Mouse (Mus musculus) monocyte, adult 2 months (primary cell): ENCODE results near the gene Fbxl16.

Experiments
- DNase-seq, 2 experiments: peaks; one replicate each; pipeline ENCODE4 v3.0.0; 2022; ENCODE audit warnings: low spot score in 2 of 2, low read depth in 1 of 2

Gene Fbxl16

DNA sequence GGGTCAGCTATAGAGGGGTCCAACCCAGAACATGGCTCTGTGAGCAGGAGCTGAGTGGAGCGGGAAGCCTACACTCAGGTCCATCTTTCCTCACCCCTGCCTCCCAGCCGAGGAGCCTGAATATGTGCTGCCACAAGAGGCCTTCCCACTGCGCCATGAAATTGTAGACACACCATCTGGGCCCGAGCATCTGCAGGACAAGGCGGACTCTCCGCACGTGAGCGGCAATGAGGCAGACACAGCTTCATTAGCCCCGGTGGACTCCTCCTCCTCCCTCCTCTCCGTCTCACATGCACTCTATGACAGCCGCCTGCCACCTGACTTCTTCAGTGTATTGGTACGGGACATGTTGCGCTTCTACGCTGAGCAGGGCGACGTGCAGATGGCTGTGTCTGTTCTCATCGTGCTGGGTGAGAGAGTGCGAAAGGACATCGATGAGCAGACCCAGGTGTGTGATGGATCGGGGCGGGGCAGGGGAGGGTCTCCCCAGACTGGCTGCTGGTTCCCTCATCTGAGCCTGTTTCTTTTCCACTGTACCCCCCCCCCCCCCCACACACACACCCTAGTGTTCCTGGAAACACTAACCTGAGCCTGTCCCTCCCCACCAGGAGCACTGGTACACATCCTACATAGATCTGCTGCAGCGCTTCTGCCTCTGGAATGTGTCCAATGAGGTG lies 18.8 kb downstream of the Fbxl16 start:
- no peak for DNase-seq

DNA sequence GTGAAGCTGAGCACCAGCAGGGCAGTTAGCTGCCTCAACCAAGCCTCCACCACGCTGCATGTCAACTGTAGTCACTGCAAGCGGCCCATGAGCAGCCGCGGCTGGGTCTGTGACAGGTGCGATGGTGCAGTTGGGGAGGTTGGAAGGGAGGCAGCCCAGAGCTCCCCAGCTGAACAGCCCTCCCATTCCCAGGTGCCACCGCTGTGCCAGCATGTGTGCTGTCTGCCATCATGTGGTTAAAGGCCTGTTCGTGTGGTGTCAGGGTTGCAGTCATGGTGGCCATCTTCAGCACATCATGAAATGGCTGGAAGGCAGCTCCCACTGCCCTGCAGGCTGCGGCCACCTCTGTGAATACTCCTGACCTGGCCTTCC lies 19.3 kb downstream of the Fbxl16 start:
- DNase-seq = no peak

DNA sequence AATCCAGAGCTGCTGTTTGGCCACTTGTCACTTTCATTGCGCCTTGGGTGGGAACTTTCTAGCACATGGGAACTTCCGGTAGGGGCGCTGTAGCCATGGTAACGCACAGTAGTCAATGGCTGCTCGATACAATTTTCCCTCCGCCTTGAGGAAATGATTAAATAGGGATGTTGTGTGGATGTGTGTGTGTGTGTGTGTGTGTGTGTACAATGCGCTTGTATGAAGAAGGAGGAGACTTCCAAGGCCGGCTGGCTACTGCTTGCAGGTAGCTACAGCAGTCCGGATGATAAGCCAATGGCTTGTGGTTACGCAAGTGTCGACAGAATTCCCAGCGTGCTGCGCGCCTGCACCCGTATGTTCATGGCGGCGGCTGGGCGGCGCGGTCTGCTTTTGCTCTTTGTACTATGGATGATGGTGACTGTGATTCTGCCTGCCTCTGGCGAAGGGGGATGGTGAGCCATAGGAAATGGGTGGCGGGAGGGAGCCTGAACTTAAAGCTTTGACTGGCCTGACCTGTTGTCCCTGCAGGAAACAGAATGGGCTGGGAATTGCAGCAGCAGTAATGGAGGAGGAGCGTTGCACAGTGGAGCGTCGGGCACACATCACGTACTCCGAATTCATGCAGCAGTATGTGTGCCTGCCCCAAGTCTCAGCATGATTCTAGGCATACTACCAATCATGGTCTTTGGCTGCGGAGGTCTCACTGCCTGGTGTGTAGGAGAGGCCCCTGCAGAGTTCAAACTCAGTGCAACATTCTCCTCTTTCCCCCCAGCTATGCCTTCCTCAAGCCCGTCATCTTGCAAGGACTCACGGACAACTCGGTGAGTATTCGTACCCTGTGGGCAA lies 20.1 kb downstream of the Fbxl16 start, which contains the start of gene Jmjd8:
Gene Jmjd8, plus strand, starts transcription at position 156 of the 846 bp plus-strand sequence.
- no peak for DNase-seq

DNA sequence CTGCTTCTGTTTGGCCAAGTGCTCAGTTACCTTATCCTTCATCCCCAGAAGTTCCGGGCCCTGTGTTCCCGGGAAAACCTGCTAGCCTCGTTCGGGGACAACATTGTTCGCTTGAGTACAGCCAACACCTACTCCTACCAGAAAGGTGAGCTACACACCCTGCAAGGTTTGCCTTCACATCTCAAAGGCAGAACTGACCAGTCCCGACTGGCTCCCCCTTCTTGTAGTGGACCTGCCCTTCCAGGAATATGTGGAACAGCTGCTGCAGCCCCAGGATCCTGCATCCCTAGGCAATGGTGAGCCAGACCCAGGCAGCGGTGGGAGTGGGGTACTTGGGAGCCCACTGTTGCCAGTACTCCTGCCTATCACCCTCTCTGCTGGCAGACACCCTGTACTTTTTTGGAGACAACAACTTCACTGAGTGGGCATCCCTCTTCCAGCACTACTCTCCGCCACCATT lies 20.7 kb downstream of the Fbxl16 start:
- DNase-seq = no peak

DNA sequence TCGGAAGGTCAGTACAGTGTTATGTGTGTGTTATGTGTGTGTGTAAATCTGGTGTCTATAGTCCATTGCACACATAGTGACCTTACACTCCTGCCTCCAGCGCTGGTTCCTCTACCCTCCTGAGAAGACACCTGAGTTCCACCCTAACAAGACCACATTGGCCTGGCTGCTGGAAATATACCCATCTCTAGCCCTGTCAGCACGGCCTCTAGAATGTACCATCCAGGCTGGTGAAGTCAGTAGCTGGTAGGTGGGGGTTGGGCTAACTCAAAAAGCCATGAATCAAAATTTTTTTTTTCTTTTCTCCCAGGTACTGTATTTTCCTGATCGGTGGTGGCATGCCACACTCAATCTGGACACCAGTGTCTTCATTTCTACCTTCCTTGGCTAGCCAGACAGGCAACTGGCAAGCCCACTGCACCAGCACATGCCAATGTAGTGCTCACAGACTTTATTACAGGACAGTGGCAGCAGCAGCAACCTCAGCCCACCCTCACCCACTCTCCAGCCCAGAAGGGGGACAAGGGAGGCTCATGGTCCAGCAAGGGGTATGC lies 21.4 kb downstream of the Fbxl16 start:
- DNase-seq = no peak

DNA sequence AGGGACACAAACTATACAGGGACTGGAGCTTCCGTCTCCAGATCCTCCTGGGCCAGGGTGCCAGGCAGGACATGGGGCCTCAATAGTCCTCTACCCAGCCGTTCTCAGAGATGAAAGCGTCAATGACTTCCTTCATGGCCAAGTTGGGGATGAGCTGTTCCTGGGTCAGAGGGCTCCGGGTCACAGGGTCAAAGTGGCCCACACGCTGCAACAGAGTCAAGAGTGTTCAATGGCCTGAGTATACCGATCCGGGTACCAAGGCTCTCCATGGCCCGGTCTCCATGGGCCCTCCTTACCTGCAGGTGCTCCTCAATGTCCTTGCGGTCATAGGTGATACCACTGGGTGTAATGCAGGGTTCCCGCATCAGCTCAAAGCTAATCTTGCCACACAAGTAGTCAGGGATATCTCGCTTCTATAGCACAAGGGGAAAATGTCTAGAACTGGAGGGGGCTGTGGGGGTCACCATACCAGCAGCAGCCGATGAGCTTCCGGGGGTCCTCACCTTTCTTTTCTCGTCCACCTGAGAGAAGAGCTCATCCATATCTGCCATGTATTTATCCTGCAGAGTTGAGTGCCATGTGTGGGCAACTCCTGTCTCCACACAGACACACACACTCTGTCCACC lies 22.0 kb downstream of the Fbxl16 start:
- DNase-seq = no peak

DNA sequence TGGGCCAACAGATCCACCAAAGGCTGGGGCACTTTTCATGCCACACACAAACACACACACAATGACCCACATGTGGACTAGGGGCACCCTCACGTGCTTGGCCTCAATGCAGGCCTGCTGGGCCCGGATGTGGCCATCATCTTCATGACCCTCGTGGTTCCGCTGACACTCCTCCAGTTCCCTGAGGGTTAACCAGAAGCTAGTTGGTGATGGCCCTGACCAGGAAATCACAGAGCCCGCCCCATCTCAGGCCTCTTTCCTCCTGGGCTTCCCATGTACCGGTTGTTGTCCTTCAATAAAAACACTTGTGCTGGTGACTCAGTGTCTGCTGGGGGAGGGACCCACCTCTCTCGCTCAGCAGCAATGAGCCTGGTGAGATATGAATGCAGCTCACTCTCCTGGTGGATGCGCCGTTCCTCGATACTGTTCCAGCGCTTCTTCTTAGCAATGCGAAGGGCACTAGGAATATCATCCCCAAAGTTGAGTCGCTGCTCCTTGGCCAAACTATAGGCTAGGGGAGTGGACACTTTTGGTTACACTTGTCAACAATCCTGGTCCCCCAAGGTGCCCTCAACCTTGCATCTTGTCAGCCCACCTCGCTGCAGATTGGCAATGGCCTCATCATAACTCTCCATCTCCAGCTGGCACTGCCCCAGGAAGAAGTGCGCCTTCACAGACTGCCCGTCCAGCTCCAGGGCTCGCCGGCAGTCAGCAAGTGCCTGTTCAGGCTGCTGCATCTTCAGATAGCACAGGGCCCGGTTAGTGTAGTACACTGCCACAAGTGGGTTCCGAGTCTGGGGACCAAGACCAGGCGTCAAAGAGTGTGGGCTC lies 22.8 kb downstream of the Fbxl16 start:
- no peak for DNase-seq

DNA sequence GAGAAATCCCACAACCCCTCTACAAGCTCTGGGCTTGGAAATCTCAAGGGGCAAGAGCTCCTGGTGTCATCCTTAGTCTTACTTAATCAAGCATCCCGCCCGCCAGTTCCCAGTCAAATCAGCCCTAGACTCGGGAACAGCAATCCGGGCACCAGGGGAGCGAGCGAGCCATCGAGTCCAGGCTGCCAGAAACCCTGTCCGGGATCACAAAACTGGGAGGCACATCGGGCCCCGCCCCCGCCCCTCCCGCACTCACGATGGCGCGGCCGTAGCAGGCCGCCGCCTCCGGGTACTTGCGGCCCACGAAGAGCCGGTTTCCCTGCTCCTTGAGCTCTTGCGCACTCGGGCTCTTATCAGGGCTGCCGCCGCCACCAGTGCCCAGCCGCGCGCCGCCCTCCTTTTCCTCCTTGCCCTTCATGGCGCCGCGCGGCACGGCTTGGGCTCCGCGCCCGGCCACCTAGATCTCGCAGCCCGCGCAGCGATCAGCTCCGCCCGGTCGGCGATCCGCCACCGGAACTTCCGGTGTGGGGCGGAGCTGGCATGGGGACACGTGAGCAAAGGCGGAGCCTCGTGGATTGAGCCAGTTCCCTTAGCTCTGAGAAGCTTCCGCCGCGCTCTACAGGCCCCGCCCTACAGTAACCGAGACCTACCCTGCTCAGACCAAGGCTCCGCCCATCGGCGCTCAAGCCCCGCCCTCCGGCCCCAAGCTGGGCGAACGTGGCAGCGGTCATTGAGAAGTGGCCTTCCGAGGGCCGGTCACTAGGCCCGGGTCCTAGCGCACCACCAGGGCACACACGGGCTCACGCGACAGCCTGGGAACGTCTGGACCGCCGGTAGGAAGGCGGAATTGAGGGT lies 23.8 kb downstream of the Fbxl16 start:
- peak; percentile 94 to 98 for DNase-seq

DNA sequence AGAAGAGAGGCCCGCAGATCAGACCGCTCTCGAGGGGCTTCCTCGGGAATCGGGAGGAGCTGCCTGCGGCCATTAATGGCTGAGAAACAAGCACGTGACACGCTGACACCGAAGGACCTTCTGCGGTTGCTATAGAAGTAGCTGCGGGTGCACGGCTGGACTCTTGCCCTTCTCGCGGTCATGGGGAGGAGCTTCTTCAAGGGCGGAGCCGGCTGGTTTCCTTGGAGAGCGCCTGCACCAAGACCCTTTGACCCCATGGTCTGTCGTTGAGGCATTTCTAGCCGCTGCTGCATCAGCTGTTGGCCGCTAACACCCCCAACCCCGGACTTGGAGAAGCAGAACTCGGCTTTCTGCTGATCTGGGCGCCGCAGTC lies 24.4 kb downstream of the Fbxl16 start, which contains the start of gene Stub1:
Gene Stub1, minus strand, starts transcription at position 114 of the 373 bp plus-strand sequence.
- DNase-seq = peak in 1 of 2 experiments; percentile 65

DNA sequence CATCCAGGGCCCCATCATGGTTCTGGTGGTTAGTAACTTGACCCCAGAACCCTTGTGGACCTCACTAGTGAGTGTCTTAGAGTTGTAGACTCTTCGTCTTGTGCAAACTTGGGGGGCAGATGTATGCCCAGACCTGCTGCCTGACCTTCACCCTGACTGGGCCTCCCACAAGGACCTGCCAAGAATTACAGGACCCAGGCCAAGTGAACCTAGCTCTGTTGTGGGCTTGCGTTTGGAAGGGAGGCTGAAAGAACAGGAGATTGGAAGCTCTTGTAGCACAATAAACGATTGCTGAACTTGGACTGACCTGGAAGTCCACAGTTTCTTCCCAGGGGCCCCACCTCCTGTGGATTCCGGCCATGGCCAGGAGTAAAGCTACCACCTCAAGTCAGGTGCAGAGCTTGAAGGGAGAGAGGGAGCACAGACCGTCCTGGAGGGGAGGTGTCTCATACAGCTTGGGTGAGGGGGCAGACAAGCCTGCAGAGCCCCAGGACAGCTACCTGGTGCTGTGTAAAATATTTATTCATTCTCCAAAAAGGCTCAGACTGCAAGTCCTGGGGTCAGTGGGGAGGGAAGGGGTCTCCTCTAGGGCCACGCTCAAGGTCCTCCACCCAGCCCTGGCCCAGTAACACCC lies 25.2 kb downstream of the Fbxl16 start:
- DNase-seq = no peak

DNA sequence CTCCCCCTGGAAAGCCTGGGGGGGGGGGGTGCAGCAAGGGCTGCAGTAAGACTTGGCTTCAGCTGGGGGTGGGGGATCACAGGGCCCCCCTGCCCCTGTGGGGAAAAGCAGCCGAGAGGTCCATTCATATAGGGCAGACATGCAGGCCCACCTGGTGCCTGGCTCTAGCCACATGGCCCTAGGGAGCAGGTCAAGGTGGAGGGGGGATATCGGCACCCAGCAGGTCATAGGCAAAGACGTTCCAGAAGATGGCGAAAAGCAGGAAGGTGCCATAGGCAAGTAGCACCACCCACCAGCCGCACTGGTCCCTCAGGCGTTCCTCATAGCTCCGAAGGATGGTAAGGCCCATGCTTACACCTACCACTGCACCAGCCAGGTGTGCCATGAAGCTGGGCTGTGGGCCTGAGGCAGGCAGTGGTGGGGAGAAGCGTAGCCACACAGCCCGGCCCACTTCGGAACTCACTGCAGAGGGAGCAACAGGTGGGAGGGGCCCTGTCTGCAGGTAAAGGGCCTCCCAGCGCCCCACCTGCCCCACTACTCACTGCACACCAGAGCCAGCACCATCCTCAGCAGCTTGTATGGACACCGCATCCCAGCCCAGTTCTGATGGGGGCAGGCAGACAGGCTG lies 25.8 kb downstream of the Fbxl16 start:
- DNase-seq = no peak

DNA sequence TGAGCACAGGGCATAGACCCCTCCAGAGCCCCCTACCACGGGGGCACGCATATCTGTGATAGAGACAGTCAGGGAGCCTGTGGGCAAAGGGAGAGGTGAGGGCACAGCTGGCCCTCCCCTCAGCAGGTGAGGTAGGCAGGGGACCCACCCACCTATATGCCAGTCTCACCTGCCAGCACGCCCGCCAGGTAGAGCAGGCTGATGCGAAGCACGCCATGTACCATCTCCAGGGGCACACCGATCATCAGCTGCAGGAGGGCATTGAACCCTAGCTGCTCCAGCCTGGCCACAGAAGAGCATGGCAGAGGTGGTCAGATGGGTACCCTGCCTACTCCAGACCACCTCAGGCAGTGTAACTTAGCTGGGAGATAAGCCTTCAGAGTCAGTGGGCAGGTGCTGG lies 26.4 kb downstream of the Fbxl16 start:
- DNase-seq = no peak

DNA sequence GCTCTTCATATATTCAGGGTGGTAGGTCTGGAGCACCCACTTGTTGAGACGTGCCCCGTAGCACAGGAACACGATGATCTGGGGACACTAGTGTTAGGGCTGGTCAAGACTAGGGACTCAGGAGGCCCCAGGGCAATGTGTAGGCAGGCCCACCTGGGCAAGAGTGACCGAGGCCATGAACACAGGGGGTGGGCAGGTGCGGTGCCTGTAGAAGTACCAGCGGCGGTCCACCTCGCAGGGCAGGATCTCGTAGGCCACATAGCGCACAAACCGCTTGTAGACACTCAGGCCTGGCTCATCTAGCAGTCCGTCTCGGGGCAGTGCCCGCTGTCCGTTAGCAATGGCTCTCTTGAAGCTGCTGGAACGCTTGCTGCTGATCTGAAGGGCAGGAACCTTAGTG lies 26.9 kb downstream of the Fbxl16 start:
- no peak for DNase-seq

DNA sequence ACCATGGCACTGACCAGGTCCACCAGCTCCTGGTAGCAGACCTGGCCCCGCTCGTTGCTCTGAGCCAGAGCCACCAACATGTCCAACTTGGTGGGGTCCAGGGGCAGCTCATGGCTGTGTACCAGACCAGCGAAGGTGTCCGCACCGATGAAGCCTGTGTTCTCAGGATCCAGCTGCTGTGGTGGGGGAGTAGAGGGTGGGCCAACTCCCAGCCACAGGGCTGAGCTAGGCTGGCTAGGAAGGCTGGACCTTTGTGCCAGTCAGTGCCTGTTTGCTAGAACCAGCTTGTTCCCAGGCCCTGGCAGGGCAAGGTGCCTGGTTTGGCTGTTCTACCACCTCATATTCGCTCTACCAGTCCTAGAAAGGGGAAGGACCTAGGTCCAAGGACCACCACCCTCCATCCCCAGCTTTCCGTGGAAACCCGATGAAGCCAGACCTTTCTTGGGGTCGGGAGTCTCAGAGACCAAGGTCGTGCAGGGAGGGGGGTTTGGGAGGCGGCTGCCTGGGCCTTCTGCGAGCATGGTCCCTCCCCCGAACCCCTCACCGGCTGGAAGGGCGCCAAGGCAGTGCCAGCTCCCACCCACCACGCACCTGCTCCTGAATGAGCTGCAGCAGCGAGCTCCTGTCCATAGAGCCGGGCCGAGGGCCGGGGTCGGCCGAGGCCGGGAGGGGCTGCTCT lies 27.7 kb downstream of the Fbxl16 start:
- DNase-seq = no peak

DNA sequence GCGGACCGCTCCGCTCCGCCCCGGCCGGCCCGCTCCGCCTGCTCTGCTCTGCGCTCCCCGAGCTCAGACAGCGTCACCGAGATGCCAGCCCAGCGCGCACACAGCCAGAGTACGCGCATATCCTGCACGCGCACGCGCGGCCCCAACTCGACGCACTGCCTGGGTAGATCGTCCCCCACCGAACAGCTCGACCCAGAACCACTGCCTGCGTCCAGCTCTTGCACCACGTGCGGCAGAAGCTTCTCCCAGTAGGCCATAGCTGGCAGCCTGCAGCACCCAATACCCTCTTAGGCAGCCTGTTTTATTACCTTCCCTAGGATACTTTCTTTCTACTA lies 28.2 kb downstream of the Fbxl16 start, which contains the start of gene Rhbdl1:
Gene Rhbdl1, minus strand, starts transcription at position 220 of the 335 bp plus-strand sequence.
- DNase-seq = no peak

DNA sequence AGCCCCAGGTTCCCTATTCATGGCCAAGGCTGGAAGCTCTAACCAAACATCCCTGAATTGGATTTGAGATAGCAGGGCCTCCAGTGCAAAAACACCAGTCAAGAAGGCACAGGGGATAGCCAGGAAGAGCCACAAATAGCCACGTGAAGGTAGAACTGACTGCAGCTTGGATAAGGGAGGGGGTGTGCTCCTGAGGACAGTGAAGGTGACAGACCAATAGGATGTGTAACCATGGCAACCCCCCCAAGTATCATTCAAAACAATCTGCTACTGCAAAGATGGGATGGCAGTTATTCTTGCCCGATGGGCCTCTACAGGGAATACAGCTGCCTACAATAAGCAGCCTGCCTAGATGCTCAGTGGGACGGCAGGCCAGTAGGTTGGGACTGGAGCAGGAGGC lies 28.6 kb downstream of the Fbxl16 start:
- DNase-seq = no peak

DNA sequence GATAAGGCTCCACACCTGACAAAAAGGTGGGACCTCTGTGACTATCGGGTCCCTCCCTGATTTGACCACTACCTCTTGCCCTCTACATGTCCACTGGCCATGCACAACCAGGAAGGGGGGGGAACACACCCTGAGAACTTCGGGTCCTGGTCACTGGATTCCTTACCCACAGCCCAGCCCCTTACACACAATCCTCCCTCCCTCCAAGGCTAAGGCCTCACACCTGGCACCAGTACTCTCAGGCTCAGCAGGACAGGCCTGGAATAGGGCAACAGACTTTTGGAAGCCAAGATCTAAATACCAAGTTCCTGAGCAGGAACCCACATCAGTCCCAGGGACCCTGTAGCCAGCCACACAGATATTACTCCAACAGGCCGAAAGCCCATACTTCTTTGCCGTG lies 30.0 kb downstream of the Fbxl16 start:
- no peak for DNase-seq

DNA sequence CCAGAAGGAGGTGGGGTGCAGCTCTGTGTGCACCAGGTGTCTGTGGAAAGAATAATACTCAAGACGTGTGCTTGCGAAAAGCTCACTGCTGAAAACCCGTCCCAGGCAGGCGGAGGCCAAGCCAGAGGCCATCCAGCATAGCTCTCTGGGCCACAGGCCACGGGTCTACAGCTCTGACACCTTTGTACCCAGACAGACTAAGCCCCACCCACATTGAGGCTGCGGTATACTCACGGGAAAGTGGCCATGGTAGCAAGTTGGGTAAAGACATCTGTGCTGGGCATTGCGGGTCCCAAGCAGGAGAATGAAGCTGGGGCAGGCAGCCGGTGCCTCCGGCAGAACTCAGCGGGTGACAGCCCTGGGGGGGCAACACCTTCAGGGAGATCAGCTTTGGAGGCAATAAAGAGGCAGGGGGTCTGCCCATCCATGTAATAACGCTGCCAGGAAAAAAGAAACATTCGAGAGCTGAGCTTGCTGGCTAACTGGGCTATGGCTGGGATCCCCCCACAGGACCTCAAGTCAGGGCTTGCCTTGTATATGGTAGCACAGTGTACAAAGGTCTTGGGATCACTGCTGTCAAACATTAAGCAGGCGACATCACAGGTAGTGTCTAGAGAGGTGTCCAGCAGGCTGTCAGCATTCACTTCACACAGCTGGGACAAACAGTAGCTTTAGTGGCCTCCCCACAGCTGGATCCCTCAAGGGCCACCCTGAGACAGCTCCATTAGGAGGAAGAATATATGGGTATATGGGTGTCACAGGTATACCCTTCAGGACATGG lies 30.8 kb downstream of the Fbxl16 start:
- DNase-seq = no peak
